Mouse (Mus musculus): Measurements from ENCODE around the gene Tcf23.
"Not testable (repeated sequence)": the region's sequence is repeated elsewhere in the genome, so short reads cannot be mapped to it uniquely, and the experiment has no call there.

The Tcf23 gene

GRCm38 (mm10) chr5:31000122-31000521 is 31.7 kb downstream of the Tcf23 start:
- DNase-seq: no peak

GRCm38 (mm10) chr5:31000993-31001392 is 32.5 kb downstream of the Tcf23 start:
- no peak for DNase-seq

- DNase-seq: no peak
These were observed 33.1 kb downstream of the Tcf23 start for GRCm38 (mm10) chr5:31001560-31001959.

GRCm38 (mm10) chr5:31004184-31004583 is 35.7 kb downstream of the Tcf23 start:
- DNase-seq: peak; percentile 79

DNA sequence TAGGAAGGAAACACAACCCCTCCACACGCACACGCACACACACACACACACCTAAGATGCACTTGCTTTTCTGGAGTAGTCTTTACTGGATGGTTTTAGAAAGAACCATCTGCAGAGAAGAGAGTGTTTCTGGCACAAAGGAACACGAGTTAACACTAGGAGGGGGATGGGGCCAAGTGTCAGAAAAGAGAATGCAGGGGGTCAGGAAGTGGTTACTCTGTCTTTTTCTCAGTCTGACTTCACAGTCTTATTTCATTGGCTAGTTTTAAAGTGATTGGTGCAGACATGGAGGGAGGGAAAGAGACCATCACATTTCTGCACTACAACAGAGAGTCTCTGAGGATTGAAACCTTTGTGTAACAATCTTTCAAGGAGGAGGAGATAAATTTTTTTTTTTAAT is 44.3 kb downstream of the Tcf23 start:
- DNase-seq: no peak

- no peak for DNase-seq
These were observed 47.5 kb downstream of the Tcf23 start for GRCm38 (mm10) chr5:31015913-31016312.

GRCm38 (mm10) chr5:31021790-31022189 is 53.3 kb downstream of the Tcf23 start:
- DNase-seq: not testable (repeated sequence)

- no peak for DNase-seq
These were observed 54.2 kb downstream of the Tcf23 start for GRCm38 (mm10) chr5:31022690-31023089.

GRCm38 (mm10) chr5:31023254-31023653 is 54.8 kb downstream of the Tcf23 start:
- DNase-seq: no peak

- no peak for DNase-seq
These were observed 56.2 kb downstream of the Tcf23 start for GRCm38 (mm10) chr5:31024641-31025040.
